Comparison of ENCODE assay signal across 26 mouse cellular contexts in genomic region chr5:142882471-142882870, GRCm38 (mm10).
"Had no signal": no experiment of that assay in that cellular context is flagged by ENCODE, and none has a peak within 500 bp of the region (broad histone marks: within the 10 kb centered on the region; RNA-seq: fewer than 3 reads in every experiment).

No protein-coding gene starts in this region.

- H3K27ac ChIP-seq: embryonic facial prominence, embryonic 15.5 days; heart, adult 2 months had no signal

- H3K9ac ChIP-seq: embryonic facial prominence, embryonic 12.5 days; embryonic facial prominence, embryonic 15.5 days; forebrain, embryonic 12.5 days; forebrain, embryonic 15.5 days; forebrain, postnatal 0 days had no signal

- H3K27me3 ChIP-seq: embryonic facial prominence, embryonic 12.5 days; embryonic facial prominence, embryonic 13.5 days; embryonic facial prominence, embryonic 15.5 days; forebrain, embryonic 12.5 days; forebrain, embryonic 13.5 days; forebrain, embryonic 15.5 days had no signal

- H3K9me3 ChIP-seq: embryonic facial prominence, embryonic 10.5 days; embryonic facial prominence, embryonic 12.5 days; embryonic facial prominence, embryonic 13.5 days; embryonic facial prominence, embryonic 15.5 days; forebrain, embryonic 10.5 days; forebrain, embryonic 12.5 days; forebrain, embryonic 13.5 days; forebrain, embryonic 15.5 days had no signal

- ATAC-seq: forebrain, embryonic 13.5 days; forebrain, embryonic 14.5 days; forebrain, embryonic 15.5 days; forebrain, embryonic 16.5 days; forebrain, postnatal 0 days had no signal

- H3K4me2 ChIP-seq: embryonic facial prominence, embryonic 12.5 days; embryonic facial prominence, embryonic 13.5 days; embryonic facial prominence, embryonic 15.5 days; forebrain, embryonic 12.5 days; forebrain, embryonic 13.5 days; forebrain, embryonic 15.5 days had no signal

- H3K4me3 ChIP-seq: embryonic facial prominence, embryonic 10.5 days; embryonic facial prominence, embryonic 12.5 days; embryonic facial prominence, embryonic 13.5 days; embryonic facial prominence, embryonic 15.5 days; erythroblast, embryonic 14.5 days; forebrain, embryonic 10.5 days; forebrain, embryonic 12.5 days; forebrain, embryonic 13.5 days; forebrain, embryonic 15.5 days; gastrocnemius, adult 2 months; heart, adult 2 months had no signal

- DNase-seq: cerebellum, adult 2 months; cerebellum, adult 8-10 months; cerebellum, postnatal 10 days; cerebellum, postnatal 14 days; cerebellum, postnatal 25 days; cerebellum, postnatal 36 days; embryo, embryonic 11 days; forebrain, postnatal 0 days; gastrocnemius, adult 2 months; gastrocnemius, postnatal 10 days; gastrocnemius, postnatal 14 days; gastrocnemius, postnatal 25 days; gastrocnemius, postnatal 36 days; heart, adult 18-20 months; heart, adult 2 months had no signal
